Mouse (Mus musculus): ENCODE results near the gene Myo5a.
A peak's percentile ranks its signal among the peaks of the same experiment; 100 is the strongest.
"Not testable (repeated sequence)": the region's sequence is repeated elsewhere in the genome, so short reads cannot be mapped to it uniquely, and the experiment has no call there.

Myo5a gene

DNA sequence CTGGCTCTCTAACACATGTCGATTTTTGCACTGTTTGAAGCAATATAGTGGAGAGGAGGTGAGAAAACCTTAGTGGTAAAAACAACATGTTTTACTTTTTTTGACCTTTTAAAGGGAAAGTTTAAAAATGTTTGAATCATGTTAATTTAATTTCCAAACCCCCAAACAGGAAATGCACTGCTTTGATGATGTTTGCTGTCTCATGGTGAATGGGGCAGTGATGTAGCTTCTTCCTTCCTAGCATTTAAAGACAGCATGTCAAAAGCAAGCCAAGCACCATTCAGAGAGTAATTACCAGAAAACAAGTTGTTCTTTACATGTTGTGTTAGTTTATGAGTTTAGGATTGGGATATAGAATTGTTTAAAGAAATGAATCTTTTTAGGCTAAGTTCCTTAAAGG lies 138.4 kb downstream of the Myo5a start:
- DNase-seq: no peak

DNA sequence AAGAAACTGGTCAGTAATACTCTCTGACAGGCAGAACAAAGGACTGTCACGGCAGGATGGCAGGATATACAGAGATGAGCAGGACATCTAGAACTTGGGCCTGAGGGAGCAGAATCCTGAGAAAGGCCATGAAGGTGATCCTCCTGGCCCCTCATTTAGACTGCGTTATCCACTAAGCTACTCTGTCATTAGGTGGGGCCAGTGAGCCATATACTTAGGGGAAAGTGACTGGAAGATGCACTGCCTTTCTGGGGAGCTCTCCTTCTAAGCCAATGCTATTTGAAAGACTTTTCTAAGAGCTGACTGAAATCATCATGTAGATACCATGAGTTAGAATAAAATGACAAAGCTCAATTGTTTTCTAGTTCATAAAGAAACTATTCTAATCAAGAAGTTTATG lies 139.5 kb downstream of the Myo5a start:
- no peak for DNase-seq

- DNase-seq: no peak
These were observed 144.1 kb downstream of the Myo5a start for GRCm38 (mm10) chr9:75214743-75215413.

DNA sequence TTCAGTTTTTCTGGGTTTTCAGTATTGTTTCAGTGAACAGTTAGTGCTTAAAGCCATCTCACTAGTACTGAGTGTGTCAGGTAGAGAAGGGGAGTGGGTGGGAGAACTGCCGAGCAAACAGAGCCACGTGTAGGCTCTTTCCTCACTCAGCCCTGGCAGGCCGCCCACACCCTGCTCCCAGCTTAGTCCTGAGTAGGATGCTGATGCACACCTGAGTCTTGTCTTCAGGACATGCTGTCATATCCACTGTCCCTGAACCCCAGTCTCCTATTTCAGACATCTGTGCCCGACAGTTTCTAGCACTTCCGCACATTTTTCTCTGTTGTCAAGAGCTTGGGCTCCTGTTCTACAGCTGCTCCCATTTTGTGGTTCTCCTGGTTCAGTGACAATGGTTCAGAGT lies 149.1 kb downstream of the Myo5a start:
- DNase-seq: no peak

- no peak for DNase-seq
These were observed 150.8 kb downstream of the Myo5a start for GRCm38 (mm10) chr9:75221420-75222287.

- no peak for DNase-seq
These were observed 161.3 kb downstream of the Myo5a start, which contains the start of gene Myo5c for GRCm38 (mm10) chr9:75231841-75232746. Myo5c (plus strand) TSS chr9:75232020.

DNA sequence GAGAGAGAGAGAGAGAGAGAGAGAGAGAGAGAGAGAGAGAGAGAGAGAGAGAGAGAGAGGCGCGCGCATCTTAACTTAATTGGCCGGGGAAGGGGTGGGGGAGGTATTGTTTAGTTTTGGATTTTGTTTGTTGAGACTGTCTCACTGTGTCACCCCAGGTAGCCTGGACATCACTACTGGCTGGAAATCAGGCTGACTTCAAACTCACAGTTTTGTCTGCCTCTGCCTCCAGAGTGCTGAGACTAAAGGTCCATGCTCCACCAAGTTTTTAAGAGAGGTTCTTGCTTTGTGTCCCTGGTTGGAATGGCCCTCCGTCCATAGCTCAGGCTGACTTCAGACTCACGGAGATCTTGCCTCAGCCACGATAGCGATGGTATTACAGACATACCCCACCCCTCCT lies 162.0 kb downstream of the Myo5a start:
- DNase-seq: no peak

GRCm38 (mm10) chr9:75234271-75234741 lies 163.5 kb downstream of the Myo5a start:
- no peak for DNase-seq

DNA sequence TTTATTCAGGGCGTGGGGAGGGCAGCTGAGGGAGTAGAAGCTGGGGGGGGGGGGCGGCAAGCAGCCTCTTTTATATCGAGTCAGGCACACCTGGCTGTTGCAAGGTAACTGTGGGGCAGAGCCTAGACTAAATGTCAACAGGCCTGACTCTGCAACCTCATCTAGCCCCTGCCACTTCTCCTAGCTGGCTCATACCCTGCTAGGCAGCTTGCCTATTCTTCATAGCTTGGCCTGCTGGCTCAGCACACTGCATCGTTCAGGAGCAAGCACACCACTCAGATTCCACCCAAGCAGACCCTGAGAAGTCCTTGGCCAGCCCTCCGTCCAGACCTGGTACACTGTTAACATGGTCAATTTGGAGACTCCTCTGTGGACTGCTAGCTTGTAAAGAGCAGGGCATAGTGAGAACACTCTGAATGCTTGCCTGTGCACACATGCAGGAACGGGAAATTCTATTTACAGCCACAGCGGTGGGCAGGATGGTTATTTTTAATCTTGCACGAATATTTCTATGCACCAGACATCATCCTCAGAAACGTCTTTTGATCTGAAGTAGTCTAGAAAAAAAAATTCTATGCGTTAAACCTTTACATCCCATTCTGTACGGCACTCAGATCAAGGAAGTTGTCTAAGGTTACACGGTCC lies 164.3 kb downstream of the Myo5a start:
- no peak for DNase-seq

- no peak for DNase-seq
These were observed 164.9 kb downstream of the Myo5a start for GRCm38 (mm10) chr9:75235696-75236095.

- DNase-seq: no peak
These were observed 165.8 kb downstream of the Myo5a start for GRCm38 (mm10) chr9:75236416-75237308.

DNA sequence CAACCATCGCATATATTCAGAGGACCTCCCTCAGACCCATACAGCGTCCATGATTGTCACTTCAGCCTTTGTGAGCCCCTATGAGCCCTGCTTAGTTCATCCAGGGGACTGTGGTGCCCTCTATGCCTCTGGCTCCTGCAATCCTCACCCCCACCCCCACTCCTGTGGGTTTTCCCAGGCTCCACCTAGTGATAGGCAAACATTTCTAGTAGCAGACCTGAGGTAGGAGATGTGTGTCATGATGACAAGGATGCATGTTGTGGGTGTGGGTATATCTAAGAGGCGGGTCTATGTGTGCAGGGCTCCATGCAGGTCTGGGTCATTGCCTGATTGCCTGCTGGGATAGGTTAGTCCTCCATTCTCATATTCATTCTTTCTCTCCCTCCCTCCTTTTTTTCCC lies 167.4 kb downstream of the Myo5a start:
- no peak for DNase-seq

DNA sequence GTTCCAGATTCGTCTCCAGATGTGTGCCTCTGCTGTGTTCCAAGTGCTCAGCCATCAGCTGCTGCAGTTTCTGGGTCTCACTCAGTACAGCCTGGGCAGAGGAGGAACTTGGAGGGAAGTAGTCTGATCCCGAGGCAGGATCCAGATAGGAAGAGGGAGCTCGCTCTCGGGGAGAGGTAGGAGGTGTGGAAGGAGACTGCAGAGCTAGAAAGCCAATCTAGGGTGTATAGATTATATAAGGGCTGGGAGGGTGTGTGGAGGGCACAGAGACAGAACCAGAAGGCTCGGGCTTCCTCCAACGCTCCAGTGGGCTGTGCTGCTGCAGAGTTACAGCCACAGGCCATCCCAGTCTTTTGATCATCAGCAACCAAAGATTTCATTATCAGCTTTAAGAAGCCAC lies 172.2 kb downstream of the Myo5a start:
- DNase-seq: no peak

DNA sequence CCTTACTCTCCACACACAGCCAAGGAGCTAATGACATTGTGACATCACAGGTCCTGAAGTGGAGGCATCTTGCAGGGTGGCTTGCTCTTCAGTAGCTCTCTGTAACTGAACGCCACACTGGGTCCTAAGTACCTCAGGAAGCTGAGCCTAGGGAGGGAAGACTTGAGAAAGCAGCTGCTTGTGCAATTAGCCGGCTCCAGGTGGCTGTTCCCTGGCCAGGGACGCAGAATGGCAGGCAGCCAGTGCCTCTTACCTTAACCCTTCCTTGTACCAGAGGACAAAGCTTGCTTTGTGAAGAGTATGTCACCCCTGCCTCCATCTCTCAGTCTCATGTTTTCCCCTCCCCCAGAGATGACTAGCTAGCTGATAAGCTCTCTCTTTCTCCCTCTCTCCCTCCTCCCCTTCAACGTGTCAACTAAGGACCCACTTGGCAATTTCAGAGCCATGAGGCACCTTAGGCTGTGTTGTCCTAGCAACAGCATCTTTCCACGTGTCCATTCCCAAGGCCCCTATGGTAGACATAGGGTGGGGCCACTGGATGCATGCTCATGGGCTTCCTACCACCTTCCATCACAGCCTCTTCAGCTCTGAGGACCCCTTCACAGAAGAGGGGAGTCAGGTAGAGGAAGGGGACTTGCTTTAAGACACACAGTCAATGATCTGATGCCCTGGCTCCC lies 173.1 kb downstream of the Myo5a start:
- DNase-seq: peak; percentile 51

GRCm38 (mm10) chr9:75244527-75244926 lies 173.7 kb downstream of the Myo5a start:
- no peak for DNase-seq

DNA sequence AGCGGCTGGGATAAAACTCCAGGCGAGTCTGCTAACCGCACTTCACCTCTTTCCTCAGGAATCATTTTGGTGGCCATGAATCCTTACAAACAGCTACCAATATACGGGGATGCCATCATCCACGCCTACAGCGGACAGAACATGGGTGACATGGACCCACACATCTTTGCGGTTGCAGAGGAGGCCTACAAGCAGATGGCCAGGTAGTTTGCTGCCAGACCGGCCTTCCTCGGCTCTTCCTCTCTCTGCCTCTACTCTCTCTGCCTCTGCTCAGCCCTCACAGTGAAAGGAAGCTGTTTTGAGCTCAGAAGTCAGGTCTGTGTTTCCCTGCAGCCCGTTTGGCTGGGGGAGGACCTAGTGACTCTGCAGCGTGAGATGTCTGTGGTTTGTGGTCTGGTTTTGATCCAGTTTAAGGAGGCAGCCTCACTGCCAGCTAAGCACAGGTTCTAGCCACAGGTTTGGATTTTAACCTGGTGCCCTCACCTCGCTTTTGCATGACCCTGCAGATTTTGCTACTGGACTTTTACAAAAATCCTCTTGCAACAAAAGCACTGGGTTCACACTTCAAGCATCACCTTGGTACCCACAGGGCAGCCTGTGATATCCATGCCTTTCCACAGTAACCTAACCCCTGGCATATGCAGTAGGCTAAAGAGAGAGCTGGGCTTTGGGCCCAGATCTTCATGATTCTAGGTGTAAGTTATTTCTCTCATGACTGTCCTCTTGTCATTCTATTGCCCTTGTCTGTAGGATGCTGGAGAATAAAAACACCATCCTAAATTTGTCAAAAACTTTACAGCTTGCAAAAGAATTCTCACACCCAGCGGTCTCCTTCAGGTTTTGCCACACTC lies 175.5 kb downstream of the Myo5a start:
- DNase-seq: no peak

DNA sequence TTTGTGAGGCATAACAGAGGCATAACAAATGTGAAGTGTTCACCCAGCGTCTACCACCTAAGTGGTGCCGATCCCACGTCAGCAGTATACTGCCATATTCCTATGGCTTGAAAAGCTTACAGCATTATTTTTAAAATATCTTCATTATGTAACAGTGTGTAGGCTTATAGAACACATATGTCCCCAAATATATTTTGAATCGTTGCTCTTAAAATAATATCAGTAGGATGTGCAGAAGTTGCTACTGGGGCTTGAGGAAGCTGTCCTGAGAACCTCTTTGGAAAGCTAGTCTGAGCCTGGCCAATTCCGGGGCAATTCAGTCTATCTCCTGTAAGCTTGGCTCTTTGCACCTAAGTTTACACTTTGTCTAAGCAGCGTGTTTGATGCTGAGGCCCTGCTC lies 177.1 kb downstream of the Myo5a start:
- DNase-seq: no peak

DNA sequence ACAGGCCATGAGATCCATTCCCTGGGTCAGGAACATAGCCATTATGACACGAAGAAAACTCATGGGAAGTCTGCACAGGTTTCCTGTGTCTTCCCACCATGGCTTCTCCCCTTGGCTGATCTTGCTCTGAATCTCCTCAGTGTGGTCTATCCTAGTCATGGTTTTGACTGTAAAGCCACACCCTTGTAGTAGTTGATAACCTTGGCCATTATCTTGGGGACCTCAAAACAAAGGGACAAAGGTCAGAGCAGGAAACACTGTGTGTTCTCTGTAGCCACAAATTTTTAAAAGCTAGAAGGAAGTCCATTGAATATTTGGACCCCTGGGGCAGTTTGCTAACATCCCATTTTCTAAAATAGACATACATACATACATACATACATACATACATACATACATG lies 177.5 kb downstream of the Myo5a start:
- no peak for DNase-seq

GRCm38 (mm10) chr9:75248874-75249273 lies 178.1 kb downstream of the Myo5a start:
- no peak for DNase-seq

DNA sequence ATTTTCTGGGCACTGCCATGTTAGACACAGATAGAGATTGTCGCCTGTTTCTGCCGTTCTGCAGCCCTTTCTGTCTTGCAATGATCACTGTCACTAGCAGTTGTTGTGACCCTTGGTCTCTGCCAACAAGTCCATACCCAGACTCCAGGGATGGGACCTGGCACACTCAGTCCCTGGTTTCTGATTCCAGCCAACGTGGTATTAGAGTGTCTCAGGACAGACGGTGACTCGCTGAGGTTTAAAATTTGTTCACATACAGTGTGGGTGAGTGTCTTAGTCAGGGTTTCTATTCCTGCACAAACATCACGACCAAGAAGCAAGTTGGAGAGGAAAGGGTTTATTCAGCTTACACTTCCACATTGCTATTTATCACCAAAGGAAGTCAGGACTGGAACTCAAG lies 182.3 kb downstream of the Myo5a start:
- not testable (repeated sequence) for DNase-seq

Data from layer of hippocampus, adult 9-11 months (tissue).